Mouse (Mus musculus) ovary, postnatal 10 days (tissue): ENCODE data around the gene Mast2.

Experiments
- DNase-seq: peaks from one replicate; pipeline ENCODE4 v3.0.0; 2022; ENCODE audit warnings: low spot score

The Mast2 gene

GRCm38 (mm10) chr4:116464126-116464981, at the start of gene Mast2:
Gene Mast2 (minus strand): TSS chr4:116464183.
- DNase-seq, result peak; percentile 37

- DNase-seq, result peak; percentile 77
Observed at GRCm38 (mm10) chr4:116507425-116508218, 43.6 kb upstream of the Mast2 start, which contains the start of gene Ipp. Gene Ipp (plus strand): TSS chr4:116507549.

GRCm38 (mm10) chr4:116506886-116507424, 43.0 kb upstream of the Mast2 start:
- DNase-seq, result no peak

GRCm38 (mm10) chr4:116499978-116500377, 36.0 kb upstream of the Mast2 start:
- no peak for DNase-seq

- no peak for DNase-seq
Observed at GRCm38 (mm10) chr4:116493646-116494045, 29.7 kb upstream of the Mast2 start.

- no peak for DNase-seq
Observed at GRCm38 (mm10) chr4:116492460-116492859, 28.5 kb upstream of the Mast2 start.

GRCm38 (mm10) chr4:116491886-116492285, 27.9 kb upstream of the Mast2 start:
- DNase-seq, result no peak

- DNase-seq, result no peak
Observed at GRCm38 (mm10) chr4:116491119-116491536, 27.1 kb upstream of the Mast2 start.

GRCm38 (mm10) chr4:116483476-116483875, 19.5 kb upstream of the Mast2 start:
- DNase-seq, result no peak

GRCm38 (mm10) chr4:116481322-116481721, 17.3 kb upstream of the Mast2 start:
- no peak for DNase-seq

- peak; percentile 23 for DNase-seq
Observed at GRCm38 (mm10) chr4:116463231-116464125, 505 bp downstream of the Mast2 start.

- no peak for DNase-seq
Observed at GRCm38 (mm10) chr4:116461943-116462342, 2.0 kb downstream of the Mast2 start.

- no peak for DNase-seq
Observed at GRCm38 (mm10) chr4:116451553-116451952, 12.4 kb downstream of the Mast2 start.

GRCm38 (mm10) chr4:116449951-116450350, 14.0 kb downstream of the Mast2 start:
- DNase-seq, result no peak

- no peak for DNase-seq
Observed at GRCm38 (mm10) chr4:116448673-116449072, 15.3 kb downstream of the Mast2 start.

- DNase-seq, result no peak
Observed at GRCm38 (mm10) chr4:116439383-116439782, 24.6 kb downstream of the Mast2 start.

- DNase-seq, result no peak
Observed at GRCm38 (mm10) chr4:116438561-116438960, 25.4 kb downstream of the Mast2 start.

- DNase-seq, result no peak
Observed at GRCm38 (mm10) chr4:116435626-116436025, 28.4 kb downstream of the Mast2 start.

- no peak for DNase-seq
Observed at GRCm38 (mm10) chr4:116422186-116422585, 41.8 kb downstream of the Mast2 start.

GRCm38 (mm10) chr4:116421170-116421569, 42.8 kb downstream of the Mast2 start:
- no peak for DNase-seq

GRCm38 (mm10) chr4:116412993-116413392, 51.0 kb downstream of the Mast2 start:
- DNase-seq, result no peak

GRCm38 (mm10) chr4:116411401-116411800, 52.6 kb downstream of the Mast2 start:
- DNase-seq, result no peak
